ENCODE assay signal across 15 mouse cellular contexts in genomic region chr17:12212341-12212740, GRCm38 (mm10).
DNase-seq lines count a peak whose midpoint lies in the region; ATAC-seq and TF ChIP-seq lines count a peak whose summit lies in the region.
"Had no signal": no experiment of that assay in that cellular context is flagged by ENCODE, and none has a peak within 500 bp of the region (broad histone marks: within the 10 kb centered on the region; RNA-seq: fewer than 3 reads in every experiment).

No protein-coding gene starts in this region.

- H3K4me3 ChIP-seq in left cerebral cortex, adult 2 months: no peak overlapping the region
- H3K4me3 ChIP-seq in ES-Bruce4 (ENCODE audit: low read depth, low read length): no peak overlapping the region
- H3K4me3 ChIP-seq in MEL (ENCODE audit: control insufficient read depth in 1 of 2, insufficient read depth in 1 of 2, low read depth in 2 of 2, low read length in 2 of 2): no peak overlapping the region
- no peak overlapping the region for H3K4me3 ChIP-seq in forebrain, postnatal 0 days (ENCODE audit: low read depth, low read length)
- H3K4me3 ChIP-seq: kidney, embryonic 15.5 days; limb, embryonic 12.5 days had no signal

- no peaks in the 10 kb centered on the region for H3K79me2 ChIP-seq in MEL (ENCODE audit: control insufficient read depth, insufficient read depth, low read length, poor library complexity)

- no peak for TF ChIP-seq POLR2A in ES-Bruce4 (IDR thresholded peaks at IDR 0.05; ENCODE audit: insufficient read depth, low read length)
- no peak for TF ChIP-seq POLR2A in MEL (IDR thresholded peaks at IDR 0.05; ENCODE audit: control insufficient read depth in 1 of 2, insufficient read depth in 1 of 2, low read depth in 1 of 2, low read length in 2 of 2, poor library complexity in 1 of 2)

- H3K27me3 ChIP-seq in ES-Bruce4 (ENCODE audit: control insufficient read depth, insufficient read depth, low read length, poor library complexity, severe bottlenecking) (no peaks in the 10 kb centered on the region), MEL (ENCODE audit: control insufficient read depth in 1 of 2, insufficient read depth in 2 of 2, low read length in 2 of 2) (no peaks in the 10 kb centered on the region)
- no peaks in the 10 kb centered on the region for H3K27me3 ChIP-seq in forebrain, postnatal 0 days (ENCODE audit: insufficient read depth, low read length)
- H3K27me3 ChIP-seq: CH12.LX; kidney, embryonic 15.5 days; limb, embryonic 12.5 days had no signal

- WGBS in forebrain, postnatal 0 days: 46% methylated on average over 6 of the region's 6 CpGs

- TF ChIP-seq CTCF in left cerebral cortex, adult 2 months (IDR thresholded peaks at IDR 0.05): no peak
- TF ChIP-seq CTCF in ES-Bruce4 (IDR thresholded peaks at IDR 0.05; ENCODE audit: low read depth, low read length) (no peak), MEL (IDR thresholded peaks at IDR 0.05 in 2 of 3, conservative IDR thresholded peaks at IDR 0.05 in 1 of 3; ENCODE audit: control insufficient read depth in 1 of 3, insufficient read depth in 1 of 3, low read depth in 2 of 3, low read length in 3 of 3, poor library complexity in 1 of 3, severe bottlenecking in 1 of 3) (no peak)
- no peak for TF ChIP-seq CTCF in forebrain, postnatal 0 days (IDR thresholded peaks at IDR 0.05; ENCODE audit: low read depth)

- peak; percentile 43 to 54 for DNase-seq in left cerebral cortex, adult 2 months (ENCODE audit: extremely low spot score in 1 of 2, low spot score in 2 of 2)
- no peak for DNase-seq in left cerebral cortex, postnatal 10 days (ENCODE audit: extremely low spot score in 1 of 2, low spot score in 2 of 2)
- DNase-seq in MEL (ENCODE audit: low read depth, low spot score): peak; percentile 42
- peak; percentile 34 for DNase-seq in forebrain, postnatal 0 days
- no peak for DNase-seq in adrenal gland, adult 8-10 months
- DNase-seq in thymus, postnatal 36 days: no peak
- DNase-seq: cerebellum, adult 11-12 months; heart, postnatal 10 days; lung, adult 2 months; right cerebral cortex, postnatal 25 days; thymus, postnatal 14 days had no signal

- intact Hi-C loops in left cerebral cortex, adult 2 months (cut with DNase I): loop anchor here (2.0 kb wide), 1 partner anchor 94 kb away; the partner anchor contains the start of gene Agpat4
- intact Hi-C loops in left cerebral cortex, postnatal 10 days (cut with DNase I): loop anchor here (5.0 kb wide), 1 partner anchor 90 kb away; no protein-coding TSS in a partner anchor

- H3K9ac ChIP-seq in ES-Bruce4 (ENCODE audit: low read depth, poor library complexity, severe bottlenecking): no peak overlapping the region
- H3K9ac ChIP-seq in MEL (ENCODE audit: control insufficient read depth, low read depth, low read length, poor library complexity, severe bottlenecking): no peak overlapping the region
- no peak overlapping the region for H3K9ac ChIP-seq in forebrain, postnatal 0 days
- H3K9ac ChIP-seq: kidney, embryonic 15.5 days; limb, embryonic 12.5 days had no signal

- H3K4me1 ChIP-seq in ES-Bruce4 (ENCODE audit: control insufficient read depth, insufficient read depth, low read length): peaks cover 2% of the 10 kb centered on the region
- H3K4me1 ChIP-seq in MEL (ENCODE audit: control insufficient read depth in 1 of 2, insufficient read depth in 2 of 2, low read length in 2 of 2): peaks cover 0 to 8% of the 10 kb centered on the region in 2 experiments; a peak in 2 of 4 replicates
- no peaks in the 10 kb centered on the region for H3K4me1 ChIP-seq in forebrain, postnatal 0 days (ENCODE audit: insufficient read depth)

- TF ChIP-seq RAD21 in MEL (IDR thresholded peaks at IDR 0.05; ENCODE audit: low read depth, low read length): no peak

- no peaks in the 10 kb centered on the region for H3K9me3 ChIP-seq in ES-Bruce4 (replicated peaks; ENCODE audit: control insufficient read depth, insufficient read depth, low read length, poor library complexity, severe bottlenecking)
- no peaks in the 10 kb centered on the region for H3K9me3 ChIP-seq in MEL (replicated peaks; ENCODE audit: insufficient read depth, low read length)
- no peaks in the 10 kb centered on the region for H3K9me3 ChIP-seq in forebrain, postnatal 0 days (ENCODE audit: low read length)
- H3K9me3 ChIP-seq: kidney, embryonic 15.5 days; limb, embryonic 12.5 days had no signal

- peak overlapping the region; percentile 25; the same call in 1 of the 2 replicates for H3K27ac ChIP-seq in left cerebral cortex, adult 2 months
- peak overlapping the region; percentile 6; the same call in 1 of the 2 replicates for H3K27ac ChIP-seq in ES-Bruce4 (ENCODE audit: insufficient read depth, low read length)
- H3K27ac ChIP-seq in MEL (ENCODE audit: control insufficient read depth, low read depth, low read length): no peak overlapping the region
- H3K27ac ChIP-seq in forebrain, postnatal 0 days (ENCODE audit: low read depth, low read length): no peak overlapping the region
- H3K27ac ChIP-seq: kidney, embryonic 15.5 days; limb, embryonic 12.5 days had no signal

- peaks cover 21% of the 10 kb centered on the region for H3K36me3 ChIP-seq in ES-Bruce4 (ENCODE audit: control insufficient read depth, insufficient read depth, low read length, poor library complexity, severe bottlenecking)
- peaks cover 0 to 6% of the 10 kb centered on the region in 2 experiments; a peak in 2 of 4 replicates for H3K36me3 ChIP-seq in MEL (ENCODE audit: control insufficient read depth in 1 of 2, insufficient read depth in 2 of 2, low read length in 2 of 2)
- peaks cover 43% of the 10 kb centered on the region for H3K36me3 ChIP-seq in forebrain, postnatal 0 days (ENCODE audit: insufficient read depth)

- no peak for TF ChIP-seq EP300 in ES-Bruce4 (IDR thresholded peaks at IDR 0.05; ENCODE audit: insufficient read depth, low read depth, low read length)
- no peak for TF ChIP-seq EP300 in MEL (IDR thresholded peaks at IDR 0.05; ENCODE audit: low read depth in 1 of 2, low read length in 2 of 2)

- H3K4me2 ChIP-seq in forebrain, postnatal 0 days (ENCODE audit: low read depth): no peak overlapping the region
- H3K4me2 ChIP-seq: kidney, embryonic 15.5 days; limb, embryonic 12.5 days had no signal

- peak; percentile 64 for ATAC-seq in forebrain, postnatal 0 days

TF ChIP-seq in MEL, 35 proteins besides CTCF, POLR2A, EP300 and RAD21:
- no peak for TF ChIP-seq NELFE (IDR thresholded peaks at IDR 0.05; ENCODE audit: low read depth, low read length)
- TF ChIP-seq ZKSCAN1 (IDR thresholded peaks at IDR 0.05; ENCODE audit: low read depth, low read length): no peak
- no peak for TF ChIP-seq POLR2AphosphoS2 (IDR thresholded peaks at IDR 0.05; ENCODE audit: low read length)
- no peak for TF ChIP-seq UBTF (IDR thresholded peaks at IDR 0.05; ENCODE audit: borderline replicate concordance, insufficient read depth, low read depth, low read length)
- no peak for TF ChIP-seq RCOR1 (IDR thresholded peaks at IDR 0.05; ENCODE audit: low read depth, low read length)
- TF ChIP-seq USF2 (IDR thresholded peaks at IDR 0.05; ENCODE audit: borderline replicate concordance in 1 of 2, insufficient read depth in 1 of 2, low read depth in 1 of 2, low read length in 2 of 2): no peak
- TF ChIP-seq TCF12 (IDR thresholded peaks at IDR 0.05; ENCODE audit: low read depth, low read length): no peak
- TF ChIP-seq MAX (IDR thresholded peaks at IDR 0.05; ENCODE audit: low read length): no peak
- no peak for TF ChIP-seq MYC (IDR thresholded peaks at IDR 0.05; ENCODE audit: low read depth, low read length)
TF ChIP-seq in MEL: peak in this region for 0.

Comparison
In these comparisons a context has a peak if more than half of its experiments do, and no peak if none do; other contexts are left out.
1. DNase-seq: peak in left cerebral cortex, adult 2 months (2 of 2), MEL (single experiment) and forebrain, postnatal 0 days (single experiment); none in left cerebral cortex, postnatal 10 days (0 of 2), adrenal gland, adult 8-10 months (single experiment) and thymus, postnatal 36 days (0 of 2).
2. H3K27ac ChIP-seq: peak in left cerebral cortex, adult 2 months (single experiment) and ES-Bruce4 (single experiment); none in MEL (single experiment) and forebrain, postnatal 0 days (single experiment).